Mouse (Mus musculus): ENCODE results near the gene Rassf2. TPM values are rescaled to one million over a fixed set of nuclear protein-coding genes. Genes with fewer than 3 reads are reported as not detected.

The Rassf2 gene
- polyA plus RNA-seq, 1 experiment: 11.9 TPM

GRCm38 (mm10) chr2:132061884-132062283, 31.8 kb upstream of the Rassf2 start:
- no peaks in the 10 kb centered on the region; the same call in 1 of the 2 replicates for H3K4me1 ChIP-seq (ENCODE audit: control insufficient read depth, insufficient read depth, insufficient read length, low read length)
- no peak overlapping the region for H3K27ac ChIP-seq (ENCODE audit: insufficient read depth, low read depth, low read length)
- 90% methylated on average over 11 of the region's 11 CpGs for WGBS
- TF ChIP-seq CTCF (IDR thresholded peaks at IDR 0.05; ENCODE audit: extremely low read depth, insufficient read length, insufficient replicate concordance, low read depth, low read length) (no peak), POLR2A (IDR thresholded peaks at IDR 0.05; ENCODE audit: low read depth, low read length) (no peak)
- H3K4me3 ChIP-seq (ENCODE audit: low read depth, low read length): no peak overlapping the region
- H3K27me3 ChIP-seq (ENCODE audit: control insufficient read depth, insufficient read depth, low read length): no peaks in the 10 kb centered on the region
- H3K36me3 ChIP-seq (ENCODE audit: control insufficient read depth, insufficient read depth, low read length): peaks cover 53% of the 10 kb centered on the region

GRCm38 (mm10) chr2:132059919-132060318, 29.9 kb upstream of the Rassf2 start:
- peaks cover 55% of the 10 kb centered on the region for H3K36me3 ChIP-seq (ENCODE audit: control insufficient read depth, insufficient read depth, low read length)
- H3K27ac ChIP-seq (ENCODE audit: insufficient read depth, low read depth, low read length): no peak overlapping the region
- WGBS: 91% methylated on average over 8 of the region's 8 CpGs
- TF ChIP-seq POLR2A (IDR thresholded peaks at IDR 0.05; ENCODE audit: low read depth, low read length) (no peak), CTCF (IDR thresholded peaks at IDR 0.05; ENCODE audit: extremely low read depth, insufficient read length, insufficient replicate concordance, low read depth, low read length) (no peak)
- no peaks in the 10 kb centered on the region for H3K27me3 ChIP-seq (ENCODE audit: control insufficient read depth, insufficient read depth, low read length)
- H3K4me1 ChIP-seq (ENCODE audit: control insufficient read depth, insufficient read depth, insufficient read length, low read length): no peaks in the 10 kb centered on the region; the same call in 1 of the 2 replicates
- no peak overlapping the region for H3K4me3 ChIP-seq (ENCODE audit: low read depth, low read length)

- no peak overlapping the region for H3K27ac ChIP-seq (ENCODE audit: insufficient read depth, low read depth, low read length)
- WGBS: 71% methylated on average over 8 of the region's 8 CpGs
Measured at GRCm38 (mm10) chr2:132055349-132055753, 25.3 kb upstream of the Rassf2 start.

GRCm38 (mm10) chr2:132053824-132054223, 23.8 kb upstream of the Rassf2 start:
- Histone ChIP-seq H3K27ac (ENCODE audit: insufficient read depth, low read depth, low read length) (no peak overlapping the region), H3K27me3 (ENCODE audit: control insufficient read depth, insufficient read depth, low read length) (no peaks in the 10 kb centered on the region), H3K36me3 (ENCODE audit: control insufficient read depth, insufficient read depth, low read length) (peaks cover 33% of the 10 kb centered on the region), H3K4me3 (ENCODE audit: low read depth, low read length) (no peak overlapping the region), H3K4me1 (ENCODE audit: control insufficient read depth, insufficient read depth, insufficient read length, low read length) (peaks cover 10% of the 10 kb centered on the region; the same call in 1 of the 2 replicates)
- 85% methylated on average over 4 of the region's 4 CpGs for WGBS
- TF ChIP-seq CTCF (IDR thresholded peaks at IDR 0.05; ENCODE audit: extremely low read depth, insufficient read length, insufficient replicate concordance, low read depth, low read length): no peak
- TF ChIP-seq POLR2A (IDR thresholded peaks at IDR 0.05; ENCODE audit: low read depth, low read length): no peak

More at GRCm38 (mm10) chr2:132055349-132055753, 25.3 kb upstream of the Rassf2 start:
- Histone ChIP-seq H3K4me3 (ENCODE audit: low read depth, low read length) (no peak overlapping the region), H3K27me3 (ENCODE audit: control insufficient read depth, insufficient read depth, low read length) (no peaks in the 10 kb centered on the region), H3K36me3 (ENCODE audit: control insufficient read depth, insufficient read depth, low read length) (peaks cover 43% of the 10 kb centered on the region), H3K4me1 (ENCODE audit: control insufficient read depth, insufficient read depth, insufficient read length, low read length) (0 out of 2 replicates have a peak, but pooled peaks cover 7% of the 10 kb centered on the region)
- no peak for TF ChIP-seq POLR2A (IDR thresholded peaks at IDR 0.05; ENCODE audit: low read depth, low read length)
- TF ChIP-seq CTCF (IDR thresholded peaks at IDR 0.05; ENCODE audit: extremely low read depth, insufficient read length, insufficient replicate concordance, low read depth, low read length): no peak

GRCm38 (mm10) chr2:132051798-132052197, 21.7 kb upstream of the Rassf2 start:
- peaks cover 21% of the 10 kb centered on the region for H3K36me3 ChIP-seq (ENCODE audit: control insufficient read depth, insufficient read depth, low read length)
- WGBS: 36% methylated on average over 5 of the region's 5 CpGs

GRCm38 (mm10) chr2:132049921-132050320, 19.9 kb upstream of the Rassf2 start:
- Histone ChIP-seq H3K4me3 (ENCODE audit: low read depth, low read length) (no peak overlapping the region), H3K36me3 (ENCODE audit: control insufficient read depth, insufficient read depth, low read length) (peaks cover 5% of the 10 kb centered on the region; the same call in 1 of the 2 replicates), H3K27me3 (ENCODE audit: control insufficient read depth, insufficient read depth, low read length) (no peaks in the 10 kb centered on the region), H3K27ac (ENCODE audit: insufficient read depth, low read depth, low read length) (no peak overlapping the region), H3K4me1 (ENCODE audit: control insufficient read depth, insufficient read depth, insufficient read length, low read length) (peaks cover 10% of the 10 kb centered on the region; the same call in 1 of the 2 replicates)
- TF ChIP-seq CTCF (IDR thresholded peaks at IDR 0.05; ENCODE audit: extremely low read depth, insufficient read length, insufficient replicate concordance, low read depth, low read length) (no peak), POLR2A (IDR thresholded peaks at IDR 0.05; ENCODE audit: low read depth, low read length) (no peak)
- 32% methylated on average over 3 of the region's 3 CpGs for WGBS

More at GRCm38 (mm10) chr2:132051798-132052197, 21.7 kb upstream of the Rassf2 start:
- no peaks in the 10 kb centered on the region for H3K27me3 ChIP-seq (ENCODE audit: control insufficient read depth, insufficient read depth, low read length)
- H3K27ac ChIP-seq (ENCODE audit: insufficient read depth, low read depth, low read length): no peak overlapping the region
- H3K4me1 ChIP-seq (ENCODE audit: control insufficient read depth, insufficient read depth, insufficient read length, low read length): peaks cover 10% of the 10 kb centered on the region; the same call in 1 of the 2 replicates
- no peak for TF ChIP-seq CTCF (IDR thresholded peaks at IDR 0.05; ENCODE audit: extremely low read depth, insufficient read length, insufficient replicate concordance, low read depth, low read length)
- H3K4me3 ChIP-seq (ENCODE audit: low read depth, low read length): no peak overlapping the region

- Histone ChIP-seq H3K36me3 (ENCODE audit: control insufficient read depth, insufficient read depth, low read length) (peaks cover 1% of the 10 kb centered on the region; the same call in 1 of the 2 replicates), H3K4me3 (ENCODE audit: low read depth, low read length) (no peak overlapping the region), H3K27me3 (ENCODE audit: control insufficient read depth, insufficient read depth, low read length) (no peaks in the 10 kb centered on the region), H3K4me1 (ENCODE audit: control insufficient read depth, insufficient read depth, insufficient read length, low read length) (peaks cover 10% of the 10 kb centered on the region; the same call in 1 of the 2 replicates), H3K27ac (ENCODE audit: insufficient read depth, low read depth, low read length) (no peak overlapping the region)
- TF ChIP-seq CTCF (IDR thresholded peaks at IDR 0.05; ENCODE audit: extremely low read depth, insufficient read length, insufficient replicate concordance, low read depth, low read length): no peak
- no peak for TF ChIP-seq POLR2A (IDR thresholded peaks at IDR 0.05; ENCODE audit: low read depth, low read length)
- WGBS: 50% methylated on average over 3 of the region's 3 CpGs
Measured at GRCm38 (mm10) chr2:132049491-132049890, 19.4 kb upstream of the Rassf2 start.
